Mouse (Mus musculus): ENCODE results near the gene Rad9b.

Rad9b gene

DNA sequence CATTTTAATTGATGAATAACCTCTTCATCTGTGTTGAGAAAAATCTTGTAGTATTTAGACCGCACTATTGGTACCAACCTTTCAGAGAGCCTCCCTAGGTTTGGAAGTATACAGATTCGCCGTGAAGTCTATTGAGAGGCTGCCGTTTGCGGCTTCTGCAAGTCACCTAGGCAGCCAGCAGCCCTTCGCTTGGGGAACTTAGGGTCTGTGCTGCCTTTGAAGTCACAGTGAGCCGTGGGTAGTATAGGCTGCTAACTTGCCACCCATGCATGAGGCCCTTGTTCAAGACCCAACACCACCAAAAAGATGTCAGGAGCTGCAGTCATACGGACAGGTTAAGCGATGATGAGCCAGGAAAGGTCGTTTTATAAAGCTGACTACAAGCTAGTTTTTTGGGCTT, 67.8 kb downstream of the Rad9b start:
- ATAC-seq (ENCODE audit: insufficient number of reproducible peaks, low FRiP score, low TSS enrichment): no peak

DNA sequence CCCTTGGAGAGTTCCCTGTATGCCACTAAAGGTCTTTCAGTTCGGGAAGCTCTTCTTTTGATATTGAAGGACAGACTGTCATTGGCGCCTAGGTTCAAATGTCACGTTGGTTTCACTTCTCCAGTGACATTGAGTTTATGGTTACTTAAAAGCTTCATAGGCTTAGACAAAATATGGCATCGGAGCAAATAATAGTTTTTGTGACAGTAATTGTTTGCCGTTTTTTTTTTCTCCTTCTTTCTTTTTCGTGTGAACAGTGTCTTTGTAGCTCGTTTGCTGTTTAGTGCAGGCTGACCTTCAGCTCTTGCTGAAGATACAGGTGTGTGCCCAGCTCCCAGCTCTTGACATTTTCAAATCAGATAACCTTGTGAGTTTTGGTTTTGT, 68.3 kb downstream of the Rad9b start:
- ATAC-seq (ENCODE audit: insufficient number of reproducible peaks, low FRiP score, low TSS enrichment): no peak

DNA sequence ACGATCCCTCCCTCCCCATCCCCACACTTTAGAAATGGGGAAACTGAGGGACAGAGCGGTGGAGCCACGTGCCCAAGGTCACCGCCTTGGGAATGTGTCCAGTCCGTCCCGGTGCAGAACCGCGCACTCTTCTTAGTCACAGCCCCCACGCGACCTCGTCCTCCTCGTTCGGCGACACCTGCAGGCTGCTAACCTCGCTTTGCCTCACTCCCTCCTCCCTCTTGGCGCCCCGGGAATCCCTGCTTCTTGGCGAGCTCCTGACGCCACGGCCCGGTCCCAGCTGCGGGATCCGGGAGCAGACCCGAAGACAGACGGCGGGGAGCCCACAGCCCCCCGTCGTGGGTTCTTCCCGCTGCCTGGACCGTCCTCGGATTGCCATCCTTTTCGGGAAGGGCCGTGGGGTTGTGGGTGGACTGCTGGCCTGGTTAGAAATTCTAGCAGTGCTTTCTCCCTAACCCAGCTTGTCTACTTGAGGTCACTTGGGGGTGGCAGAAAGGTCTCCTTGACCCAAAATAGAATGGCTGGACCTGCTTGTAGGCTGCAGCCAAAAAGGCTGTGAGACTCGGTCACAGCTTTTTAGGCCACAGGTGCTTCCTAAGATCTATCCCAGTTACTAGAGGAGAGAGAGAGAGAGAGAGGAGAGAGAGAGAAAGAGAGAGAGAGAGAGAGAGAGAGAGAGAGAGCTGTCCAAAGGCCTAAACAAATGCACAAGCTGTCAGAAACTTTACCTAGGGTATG, 68.8 kb downstream of the Rad9b start:
- peak; percentile 41; the same call in 1 of the 2 replicates for ATAC-seq (ENCODE audit: insufficient number of reproducible peaks, low FRiP score, low TSS enrichment)

DNA sequence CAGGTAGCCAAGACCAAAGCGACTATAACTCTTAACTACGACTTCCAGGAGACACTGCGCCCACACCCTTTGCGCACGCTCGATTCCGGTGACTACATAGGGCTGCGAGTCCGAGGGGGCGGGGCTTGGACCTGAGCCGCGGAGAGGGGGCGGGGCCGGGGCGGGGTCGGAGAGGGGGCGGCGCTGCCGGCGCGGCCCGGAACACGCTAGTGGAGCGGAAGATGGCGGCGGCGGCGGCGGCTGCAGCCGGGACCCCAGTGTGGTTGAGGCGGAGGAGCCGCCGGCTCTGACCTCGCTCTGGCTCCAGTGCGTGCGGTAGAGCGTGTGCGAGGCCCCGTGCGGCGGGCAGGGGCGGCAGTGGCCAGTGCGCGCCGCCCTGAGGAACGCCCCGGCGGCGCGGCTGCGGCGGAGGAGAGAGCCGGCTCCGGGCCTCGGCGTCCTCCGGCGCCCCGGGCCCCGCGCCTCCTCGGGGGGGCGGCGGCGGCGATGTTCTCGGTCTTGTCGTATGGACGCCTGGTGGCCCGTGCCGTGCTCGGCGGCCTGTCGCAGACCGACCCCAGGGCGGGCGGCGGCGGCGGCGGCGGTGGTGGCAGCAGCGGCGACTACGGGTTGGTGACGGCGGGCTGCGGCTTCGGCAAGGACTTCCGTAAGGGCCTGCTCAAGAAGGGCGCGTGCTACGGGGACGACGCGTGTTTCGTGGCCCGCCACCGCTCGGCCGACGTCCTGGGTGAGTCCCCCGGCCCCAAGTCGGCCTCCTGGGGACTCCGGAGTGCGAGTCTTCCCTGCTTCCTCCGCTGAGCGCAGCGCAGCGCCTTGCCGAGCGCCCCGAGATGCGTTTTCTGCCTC, 69.6 kb downstream of the Rad9b start, which contains the start of gene Pptc7:
TSS of gene Pptc7 (plus strand) at position 183 of the 846 bp plus-strand sequence.
- ATAC-seq (ENCODE audit: insufficient number of reproducible peaks, low FRiP score, low TSS enrichment): peak; percentile 81; the same call in 1 of the 2 replicates

DNA sequence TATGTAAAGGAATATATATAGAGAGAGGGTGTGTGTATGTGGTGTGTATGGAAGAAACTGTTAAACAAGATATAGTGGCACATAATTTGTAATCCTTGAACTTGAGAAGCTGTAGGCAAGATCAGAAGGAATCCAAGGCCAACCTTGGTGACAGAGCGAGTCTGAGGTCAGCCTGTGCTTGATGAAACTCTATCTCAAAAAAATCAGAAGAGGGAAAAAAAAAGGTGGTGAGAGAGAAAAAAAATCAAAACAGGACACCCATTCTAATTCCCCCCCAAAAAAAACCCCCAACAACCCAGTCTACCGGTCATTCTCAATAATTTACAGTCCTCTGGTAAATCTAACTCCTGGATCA, 70.2 kb downstream of the Rad9b start:
- no peak for ATAC-seq (ENCODE audit: insufficient number of reproducible peaks, low FRiP score, low TSS enrichment)

DNA sequence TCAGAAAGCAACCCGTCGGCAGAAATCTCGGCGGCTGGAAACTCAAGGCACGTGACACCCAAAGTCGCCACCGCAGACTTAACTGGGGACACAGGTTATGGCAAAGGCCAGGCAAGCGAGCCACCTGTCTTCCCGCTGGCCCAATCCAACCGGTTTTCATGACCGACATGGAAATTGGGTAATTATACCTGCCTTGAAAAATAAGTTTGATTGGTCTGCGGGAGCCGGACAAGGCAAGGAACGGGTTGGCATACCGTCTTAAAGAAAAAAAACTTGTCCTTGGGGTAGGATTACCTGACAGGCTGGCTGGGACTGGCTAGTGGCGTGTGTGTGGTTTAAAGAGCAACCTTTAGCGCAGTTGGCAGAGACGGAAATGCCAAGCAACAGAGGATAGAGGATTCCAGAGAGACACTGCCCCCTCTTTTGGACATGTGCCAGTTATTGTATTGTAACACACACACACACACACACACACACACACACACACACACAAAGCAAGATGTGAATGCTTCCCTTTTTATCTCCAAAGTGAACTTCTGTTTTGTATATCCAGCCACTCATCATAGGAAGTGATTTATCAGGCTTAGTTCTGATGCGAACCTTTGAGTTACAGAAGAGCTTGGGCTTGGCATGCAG, 73.1 kb downstream of the Rad9b start:
- no peak for ATAC-seq (ENCODE audit: insufficient number of reproducible peaks, low FRiP score, low TSS enrichment)

DNA sequence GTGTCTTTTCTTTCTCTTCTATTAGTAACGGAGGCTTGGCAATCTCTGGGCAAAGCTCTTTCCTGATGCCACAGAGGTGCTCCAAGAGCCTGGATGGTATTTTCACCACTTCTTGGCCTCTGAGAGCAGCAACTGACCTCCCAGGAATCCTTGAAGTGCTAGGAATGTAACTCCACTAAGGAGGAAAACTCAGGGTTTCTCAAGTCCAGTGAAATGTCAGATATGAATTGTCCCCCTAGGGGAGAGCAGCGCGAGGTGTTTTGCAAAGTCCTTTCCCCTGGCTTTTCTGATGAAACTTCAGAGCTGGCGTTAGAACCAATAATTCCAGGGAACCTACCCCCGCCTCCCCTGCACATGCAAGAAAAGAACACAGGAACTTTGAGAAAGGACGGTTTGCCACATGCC, 73.6 kb downstream of the Rad9b start:
- no peak for ATAC-seq (ENCODE audit: insufficient number of reproducible peaks, low FRiP score, low TSS enrichment)

DNA sequence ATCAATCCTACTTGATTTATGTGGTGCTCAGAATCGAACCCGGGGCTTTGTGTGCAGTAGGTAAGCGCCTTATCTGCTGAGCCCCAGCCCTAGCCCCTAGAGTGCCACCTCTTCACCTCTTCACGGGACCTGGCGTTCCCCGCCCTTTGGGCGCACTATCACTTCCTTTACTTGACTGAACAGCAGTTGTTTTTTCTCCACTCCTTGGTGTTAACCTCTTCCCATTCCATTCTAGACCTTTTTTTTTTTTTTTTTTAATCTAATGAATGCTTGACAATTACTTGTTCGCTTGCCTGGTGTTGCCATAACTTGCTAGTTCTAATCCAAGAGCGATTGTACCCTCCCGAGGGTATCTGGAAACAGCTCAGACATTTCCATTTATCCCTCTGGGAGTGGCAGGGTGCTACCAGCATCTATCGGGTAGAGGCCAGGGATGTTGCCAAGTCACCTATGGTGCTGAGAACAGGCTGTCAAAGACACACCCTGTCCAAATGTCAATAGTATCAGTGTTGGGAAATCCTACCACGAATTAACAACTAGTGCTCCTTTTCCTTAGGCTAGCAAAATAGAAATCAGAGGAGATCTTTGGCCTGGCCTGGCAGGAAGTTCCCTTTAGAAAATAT, 74.1 kb downstream of the Rad9b start:
- no peak for ATAC-seq (ENCODE audit: insufficient number of reproducible peaks, low FRiP score, low TSS enrichment)

DNA sequence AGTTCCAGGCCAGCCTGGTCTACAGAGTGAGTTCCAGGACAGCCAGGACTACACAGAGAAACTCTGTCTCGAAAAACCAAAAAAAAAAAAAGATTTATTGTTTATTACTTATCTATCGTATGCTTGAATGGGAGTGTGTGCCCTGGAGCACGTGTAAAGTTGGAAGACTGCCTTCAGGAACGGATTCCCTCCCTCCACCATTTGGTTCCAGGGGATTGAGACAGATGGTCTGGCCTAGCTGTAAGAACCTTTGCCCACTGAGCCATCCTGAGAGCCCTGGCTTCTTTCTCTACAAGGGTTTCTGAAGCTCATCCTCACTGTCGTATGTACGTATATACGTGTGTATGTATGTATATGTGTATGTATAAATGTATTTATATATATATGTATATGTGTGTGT, 75.1 kb downstream of the Rad9b start:
- ATAC-seq (ENCODE audit: insufficient number of reproducible peaks, low FRiP score, low TSS enrichment): peak; percentile 40; the same call in 1 of the 2 replicates

DNA sequence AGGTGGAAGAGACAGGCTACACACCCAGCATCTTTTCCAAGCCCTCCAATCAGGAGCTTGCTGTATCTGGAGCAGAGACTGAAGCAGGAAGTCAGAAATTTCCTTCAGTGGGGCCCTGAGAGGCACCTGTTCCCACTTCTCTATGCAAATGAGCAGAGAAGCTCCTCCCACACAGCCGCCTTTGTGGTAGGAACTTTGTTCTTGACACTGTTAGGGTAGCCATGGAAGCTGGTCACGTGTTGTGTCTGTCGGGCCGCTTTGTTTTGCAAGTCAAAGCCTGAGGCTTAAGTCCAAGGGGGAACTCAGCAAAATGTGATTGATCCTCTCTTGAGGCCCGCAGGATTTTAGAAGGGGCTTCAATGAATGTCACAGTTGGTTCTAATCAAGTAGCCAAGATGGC, 79.2 kb downstream of the Rad9b start:
- ATAC-seq (ENCODE audit: insufficient number of reproducible peaks, low FRiP score, low TSS enrichment): no peak
